Comparison of ENCODE assay signal across 9 mouse cellular contexts in genomic region chr12:64964560-64964959, GRCm38 (mm10). TPM values are rescaled to one million over a fixed set of nuclear protein-coding genes. Genes with fewer than 3 reads are reported as not detected.
DNase-seq lines count a peak whose midpoint lies in the region; ATAC-seq and TF ChIP-seq lines count a peak whose summit lies in the region.
"Had no signal": no experiment of that assay in that cellular context is flagged by ENCODE, and none has a peak within 500 bp of the region (broad histone marks: within the 10 kb centered on the region; RNA-seq: fewer than 3 reads in every experiment).

No protein-coding gene starts in this region.

- TF ChIP-seq CTCF in spleen, adult 2 months (IDR thresholded peaks at IDR 0.05; ENCODE audit: extremely low read depth, insufficient read depth, insufficient read length, insufficient replicate concordance) = no peak
- TF ChIP-seq CTCF in stomach, postnatal 0 days (IDR thresholded peaks at IDR 0.05; ENCODE audit: low read depth) = no peak

- no peak for TF ChIP-seq POLR2A in spleen, adult 2 months (IDR thresholded peaks at IDR 0.05; ENCODE audit: low read depth, low read length)

- WGBS in spleen, adult 2 months = 8% methylated on average over 4 of the region's 4 CpGs
- WGBS in limb, embryonic 15.5 days = 16% methylated on average over 4 of the region's 4 CpGs
- WGBS in stomach, postnatal 0 days = 19% methylated on average over 4 of the region's 4 CpGs

- H3K9me3 ChIP-seq in limb, embryonic 15.5 days = no peaks in the 10 kb centered on the region
- H3K9me3 ChIP-seq in stomach, postnatal 0 days (ENCODE audit: control insufficient read depth, low read length) = no peaks in the 10 kb centered on the region

- TF ChIP-seq EP300 in stomach, postnatal 0 days (optimal IDR thresholded peaks at IDR 0.05) = no peak

- peak overlapping the region; percentile 74 for H3K4me2 ChIP-seq in limb, embryonic 15.5 days
- H3K4me2 ChIP-seq in stomach, postnatal 0 days (replicated peaks; ENCODE audit: low read depth) = peak overlapping the region; percentile 60

- H3K9ac ChIP-seq in limb, embryonic 15.5 days = peak overlapping the region; percentile 45; the same call in 1 of the 2 replicates
- peak overlapping the region; percentile 69 for H3K9ac ChIP-seq in stomach, postnatal 0 days (ENCODE audit: low read length)

- peak overlapping the region; percentile 75; the same call in 1 of the 2 replicates for H3K27ac ChIP-seq in spleen, adult 2 months (ENCODE audit: insufficient read depth, low read length)
- H3K27ac ChIP-seq in limb, embryonic 15.5 days = no peak overlapping the region
- no peak overlapping the region for H3K27ac ChIP-seq in stomach, postnatal 0 days (replicated peaks)

- ATAC-seq in limb, embryonic 15.5 days (ENCODE audit: insufficient number of reproducible peaks, low FRiP score, low TSS enrichment, low read depth) = no peak
- no peak for ATAC-seq in stomach, postnatal 0 days (ENCODE audit: low FRiP score, low TSS enrichment)

- peak overlapping the region; percentile 87 for H3K4me3 ChIP-seq in spleen, adult 2 months (ENCODE audit: extremely low read depth, insufficient read depth, insufficient read length)
- H3K4me3 ChIP-seq in limb, embryonic 15.5 days = peak overlapping the region; percentile 77
- peak overlapping the region; percentile 90 for H3K4me3 ChIP-seq in stomach, postnatal 0 days (ENCODE audit: low read depth, low read length)

- peaks cover 4% of the 10 kb centered on the region; the same call in 1 of the 2 replicates for H3K4me1 ChIP-seq in spleen, adult 2 months (ENCODE audit: control insufficient read depth, insufficient read depth, insufficient read length)
- peaks cover 20% of the 10 kb centered on the region; the same call in 1 of the 2 replicates for H3K4me1 ChIP-seq in limb, embryonic 15.5 days
- H3K4me1 ChIP-seq in stomach, postnatal 0 days (replicated peaks; ENCODE audit: control insufficient read depth, insufficient read depth) = no peaks in the 10 kb centered on the region

- H3K27me3 ChIP-seq in spleen, adult 2 months (ENCODE audit: control insufficient read depth, insufficient read depth, low read length) = no peaks in the 10 kb centered on the region
- H3K27me3 ChIP-seq in limb, embryonic 15.5 days = no peaks in the 10 kb centered on the region
- H3K27me3 ChIP-seq in stomach, postnatal 0 days (ENCODE audit: control insufficient read depth, insufficient read depth, low read length) = no peaks in the 10 kb centered on the region

- peak; percentile 1 for DNase-seq in embryo, embryonic 10.5 days (ENCODE audit: low spot score)
- DNase-seq in embryo, embryonic 9.5 days (ENCODE audit: extremely low spot score) = no peak
- no peak for DNase-seq in spleen, adult 2 months (ENCODE audit: low read depth in 1 of 2, low spot score in 2 of 2)
- no peak for DNase-seq in spleen, adult 18-20 months
- DNase-seq in stomach, postnatal 0 days (ENCODE audit: low spot score) = no peak
- DNase-seq in urinary bladder, adult 18-20 months (ENCODE audit: low spot score in 2 of 2) = no peak
- no peak for DNase-seq in right cerebral cortex, adult 2 months (ENCODE audit: low spot score in 2 of 2)
- DNase-seq: cerebellum, adult 11 months had no signal

- no peaks in the 10 kb centered on the region for H3K36me3 ChIP-seq in spleen, adult 2 months (ENCODE audit: control insufficient read depth, insufficient read depth, low read length)
- H3K36me3 ChIP-seq in limb, embryonic 15.5 days = no peaks in the 10 kb centered on the region
- H3K36me3 ChIP-seq in stomach, postnatal 0 days (ENCODE audit: control insufficient read depth, insufficient read depth, low read length) = no peaks in the 10 kb centered on the region

RNA-seq across cellular contexts. Expression of gene Klhl28, which starts 0.8 kb away (rescaled TPM):
- polyA plus RNA-seq in spleen, adult 2 months (2012; rRNA removed) = 1.9 and 2.2 TPM in 2 replicates
- 15.3 and 16.4 TPM in 2 replicates for polyA plus RNA-seq in limb, embryonic 15.5 days (2015; fragmentation: Nextera tagmentation; extraction: Ambion mirVana)
- polyA plus RNA-seq in stomach, postnatal 0 days (2015; fragmentation: Nextera tagmentation; extraction: Ambion mirVana) = 7.6 and 8.1 TPM in 2 replicates

RNA-seq across cellular contexts. Expression of gene Togaram1, which starts 1.0 kb away (rescaled TPM):
- 2.5 and 3.4 TPM in 2 replicates for polyA plus RNA-seq in spleen, adult 2 months (2012; rRNA removed)
- 21.3 and 22.3 TPM in 2 replicates for polyA plus RNA-seq in limb, embryonic 15.5 days (2015; fragmentation: Nextera tagmentation; extraction: Ambion mirVana)
- polyA plus RNA-seq in stomach, postnatal 0 days (2015; fragmentation: Nextera tagmentation; extraction: Ambion mirVana) = 11.3 and 11.4 TPM in 2 replicates

RNA-seq across cellular contexts. Expression of gene Gm527, which starts 46.9 kb away (rescaled TPM):
- 0.58 and 0.59 TPM in 2 replicates for polyA plus RNA-seq in spleen, adult 2 months (2012; rRNA removed)
- 2.0 and 3.1 TPM in 2 replicates for polyA plus RNA-seq in limb, embryonic 15.5 days (2015; fragmentation: Nextera tagmentation; extraction: Ambion mirVana)
- polyA plus RNA-seq in stomach, postnatal 0 days (2015; fragmentation: Nextera tagmentation; extraction: Ambion mirVana) = 2.0 and 2.1 TPM in 2 replicates
